Mouse (Mus musculus) left cerebral cortex, postnatal 14 days (tissue): ENCODE measurements around the gene Klk1b16. TPM values are rescaled to one million over a fixed set of nuclear protein-coding genes. Genes with fewer than 3 reads are reported as not detected.
"Not testable (repeated sequence)": the region's sequence is repeated elsewhere in the genome, so short reads cannot be mapped to it uniquely, and the experiment has no call there.

Source experiments
- DNase-seq, 2 experiments: peaks; one replicate each; pipeline ENCODE4 v3.0.0; 2021 to 2022; ENCODE audit warnings: low spot score in 2 of 2, mixed read lengths in 1 of 2
- intact Hi-C: fragments of 180-260 bp; cut with DNase I; formaldehyde crosslinking; loops from one replicate; pipeline ENCODE4 v1.15.1; 2025
- long read RNA-seq, 2 experiments: library from polyadenylated mRNA; stranded (forward); transcript quantifications; one replicate each; pipeline ENCODE4 v2.0.0; 2021
- total RNA-seq, 2 experiments: library from RNA; stranded (reverse); gene quantifications; 2 replicates each; pipeline ENCODE4 v1.2.3; 2021

The Klk1b16 gene
- total RNA-seq, result not detected
- long read RNA-seq, experiment 1, result 0 reads
- long read RNA-seq, experiment 2, result 0 reads

DNA sequence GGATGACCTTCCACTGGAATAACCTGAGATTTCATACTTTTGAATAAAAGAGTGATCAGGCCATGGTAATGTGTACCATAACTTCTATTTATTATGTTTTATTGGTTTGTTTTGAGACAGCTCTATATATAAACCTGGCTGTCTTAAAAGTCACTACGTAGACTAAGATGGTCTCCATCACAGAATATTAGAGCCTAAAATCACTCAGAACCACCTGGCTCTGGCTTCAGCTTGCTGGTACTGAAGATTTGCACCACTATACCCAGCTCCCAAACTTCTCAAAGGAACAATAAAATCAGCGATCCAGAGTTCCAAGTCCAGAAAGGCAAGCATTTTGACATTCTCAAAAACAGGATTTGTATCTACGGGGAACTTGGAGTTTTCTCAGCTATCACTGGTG is at the start of gene Klk1b16:
Gene Klk1b16, plus strand, starts transcription at position 301 of the 400 bp plus-strand sequence.
- intact Hi-C loops, result no loop called here
- DNase-seq, result no peak

DNA sequence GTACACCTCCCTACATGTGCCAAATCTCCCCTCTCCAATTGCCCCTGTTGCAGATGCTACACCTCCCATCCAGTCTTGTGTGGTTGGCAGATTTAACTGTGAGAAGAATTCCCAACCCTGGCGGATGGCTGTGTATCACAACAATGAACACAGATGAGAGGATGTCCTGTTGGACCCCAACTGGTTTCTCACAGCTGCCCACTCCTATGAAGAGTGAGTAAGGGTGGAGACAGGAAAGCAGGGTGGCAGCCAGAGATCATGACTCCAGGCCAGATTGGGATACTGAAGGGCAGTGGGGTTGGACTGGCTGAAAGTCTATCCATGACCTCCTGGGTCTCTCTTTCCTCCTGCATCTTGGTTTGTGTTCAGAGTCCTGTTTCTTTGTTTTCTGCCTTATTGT is 40.5 kb upstream of the Klk1b16 start:
- DNase-seq, result no peak
- intact Hi-C loops, result no loop called here

DNA sequence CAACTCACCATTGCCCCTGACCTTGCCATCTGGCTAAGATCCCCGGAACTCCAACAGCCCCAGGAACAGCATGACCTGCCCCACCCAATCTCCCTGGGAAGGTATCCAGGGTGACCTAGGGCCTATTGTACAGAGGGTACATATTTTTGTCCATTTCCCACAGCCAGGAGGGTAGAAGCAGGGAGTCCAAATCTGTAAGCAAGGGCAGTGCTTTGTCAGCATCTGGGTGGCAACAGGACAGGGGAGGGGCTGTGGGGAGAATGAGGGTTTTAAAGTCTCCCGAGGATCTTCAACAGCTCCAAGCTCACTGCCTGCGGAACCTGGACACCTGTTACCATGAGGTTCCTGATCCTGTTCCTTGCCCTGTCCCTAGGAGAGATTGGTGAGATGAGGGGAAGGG is 34.5 kb upstream of the Klk1b16 start, which contains the start of gene Klk1b21:
Gene Klk1b21, plus strand, starts transcription at position 301 of the 400 bp plus-strand sequence.
- intact Hi-C loops, DNase-seq: not testable (repeated sequence)

DNA sequence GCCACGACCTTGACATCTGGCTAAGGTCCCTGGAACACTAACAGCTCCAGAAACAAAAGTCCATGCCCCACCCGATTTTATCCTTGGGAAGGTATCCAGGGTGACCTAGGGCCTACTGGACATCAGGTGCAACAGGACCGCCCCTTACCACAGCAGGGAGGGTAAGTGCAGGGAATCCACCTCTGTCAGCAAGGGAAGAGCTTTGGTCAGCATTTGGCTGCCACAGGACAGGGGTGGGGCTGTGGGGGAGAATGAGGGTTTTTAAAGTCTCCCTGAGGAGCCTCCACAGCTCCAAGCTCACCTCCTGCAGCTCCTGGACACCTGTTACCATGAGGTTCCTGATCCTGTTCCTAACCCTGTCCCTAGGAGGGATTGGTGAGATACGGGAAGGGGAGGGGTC is 24.2 kb upstream of the Klk1b16 start, which contains the start of gene Klk1b22:
Gene Klk1b22, plus strand, starts transcription at position 301 of the 400 bp plus-strand sequence.
- intact Hi-C loops, result no loop called here
- DNase-seq, result no peak

DNA sequence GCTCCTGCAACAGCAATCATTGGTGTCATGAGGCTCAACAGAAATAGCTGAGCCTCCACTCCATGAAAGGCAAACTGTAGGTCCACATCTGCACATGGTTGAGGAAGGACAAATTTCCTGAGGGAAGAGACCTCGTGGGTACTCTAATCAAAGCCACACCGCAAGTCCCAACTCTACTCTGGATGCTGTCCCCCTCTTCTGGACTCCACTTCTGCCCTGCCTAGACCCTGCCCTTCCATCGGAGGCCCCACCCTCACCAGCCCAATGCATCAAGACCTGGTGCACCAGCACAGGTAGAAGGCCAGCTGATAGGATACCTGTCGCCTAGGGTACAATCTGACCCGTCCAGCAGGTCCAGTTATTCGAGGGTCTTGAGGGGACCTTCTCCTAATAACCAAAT is 13.1 kb upstream of the Klk1b16 start:
- intact Hi-C loops, result no loop called here
- DNase-seq, result no peak

DNA sequence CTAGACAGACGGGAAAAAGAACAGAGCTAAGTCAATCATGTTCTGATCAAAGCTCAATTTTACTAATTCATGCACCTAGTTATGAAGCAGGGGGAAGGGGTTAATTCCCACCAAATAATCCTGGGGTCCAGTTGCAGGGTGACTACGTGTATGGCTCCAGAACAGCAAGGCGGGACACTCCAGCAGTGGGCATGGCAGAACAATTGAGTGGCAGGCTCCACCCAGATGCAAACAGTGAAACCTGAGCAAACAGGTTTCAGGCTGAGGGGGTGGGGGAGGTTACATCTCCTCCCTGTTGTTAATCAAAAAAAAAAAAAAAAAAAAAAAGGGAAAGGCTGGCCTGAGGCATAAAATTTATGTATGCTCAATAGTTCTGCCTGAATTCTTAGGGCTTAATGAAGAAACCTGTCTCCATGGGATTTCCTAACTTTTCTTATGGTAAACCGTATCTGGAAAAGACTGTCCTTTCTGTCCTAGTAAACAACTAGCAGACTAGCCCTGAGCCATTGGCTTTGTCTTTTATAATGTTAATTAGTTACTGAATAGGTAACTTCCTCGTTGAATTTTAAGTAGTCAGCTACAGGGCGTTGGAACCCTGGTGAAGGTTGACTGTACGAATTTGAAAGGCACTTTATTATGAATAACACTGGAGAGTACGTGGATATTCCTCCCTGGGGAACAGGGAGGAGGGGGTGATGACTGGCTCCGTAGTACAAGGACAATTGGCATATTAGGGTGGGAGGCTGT is 42.9 kb downstream of the Klk1b16 start:
- no peak for DNase-seq
- intact Hi-C loops, result no loop called here

GRCm38 (mm10) chr7:44186516-44186915 is 49.9 kb downstream of the Klk1b16 start:
- DNase-seq, intact Hi-C loops: not testable (repeated sequence)

DNA sequence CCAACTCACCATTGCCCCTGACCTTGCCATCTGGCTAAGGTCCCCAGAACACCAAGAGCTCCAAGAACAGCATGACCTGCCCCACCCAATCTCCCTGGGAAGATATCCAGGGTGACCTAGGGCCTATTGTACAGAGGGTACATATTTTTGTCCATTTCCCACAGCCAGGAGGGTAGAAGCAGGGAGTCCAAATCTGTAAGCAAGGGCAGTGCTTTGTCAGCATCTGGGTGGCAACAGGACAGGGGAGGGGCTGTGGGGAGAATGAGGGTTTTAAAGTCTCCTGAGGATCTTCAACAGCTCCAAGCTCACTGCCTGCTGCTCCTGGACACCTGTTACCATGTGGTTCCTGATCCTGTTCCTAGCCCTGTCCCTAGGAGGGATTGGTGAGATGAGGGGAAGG is 51.4 kb downstream of the Klk1b16 start, which contains the start of gene Klk1b24:
Gene Klk1b24, plus strand, starts transcription at position 301 of the 400 bp plus-strand sequence.
- intact Hi-C loops, DNase-seq: not testable (repeated sequence)

Other genes with a start within 250 kb of the Klk1b16 start
- not detected for gene Klk15, start 203.0 kb upstream of the Klk1b16 start, total RNA-seq
- not detected for gene Klk1b8, start 186.1 kb upstream of the Klk1b16 start, total RNA-seq
- not detected for gene Klk1b1, start 170.0 kb upstream of the Klk1b16 start, total RNA-seq
- not detected for gene Klk1b9, start 160.7 kb upstream of the Klk1b16 start, total RNA-seq
- gene Klk1b11, start 140.9 kb upstream of the Klk1b16 start, total RNA-seq, result not detected
- not detected for gene Klk1b26, start 124.6 kb upstream of the Klk1b16 start, total RNA-seq
- gene Klk1b27, start 84.5 kb upstream of the Klk1b16 start, total RNA-seq, result not detected
- not detected for gene Klk1b21, start 34.4 kb upstream of the Klk1b16 start, total RNA-seq
- gene Klk1b22, start 24.1 kb upstream of the Klk1b16 start, total RNA-seq, result not detected
- gene Klk1b24, start 51.5 kb downstream of the Klk1b16 start, total RNA-seq, result not detected
- gene Klk1b3, start 61.4 kb downstream of the Klk1b16 start, total RNA-seq, result not detected
- gene Klk1b4, start 70.7 kb downstream of the Klk1b16 start, total RNA-seq, result not detected
- not detected for gene Klk1b5, start 79.2 kb downstream of the Klk1b16 start, total RNA-seq
- gene Klk1, start 88.6 kb downstream of the Klk1b16 start, total RNA-seq, result not detected
- not detected for gene Gm36864, start 99.4 kb downstream of the Klk1b16 start, total RNA-seq
- 1 to 10 TPM; 1.5 to 2.0 TPM for gene 1700028J19Rik, start 109.9 kb downstream of the Klk1b16 start, total RNA-seq
- 10 to 100 TPM; 88.7 to 94.1 TPM for gene 2410002F23Rik, start 110.0 kb downstream of the Klk1b16 start, total RNA-seq
- gene Acp4, start 120.6 kb downstream of the Klk1b16 start, total RNA-seq, result not detected
- not detected for gene Gm15517, start 124.7 kb downstream of the Klk1b16 start, total RNA-seq
- 1 to 10 TPM; 2.6 to 3.6 TPM for gene Clec11a, start 170.1 kb downstream of the Klk1b16 start, total RNA-seq
- gene Shank1, start 173.5 kb downstream of the Klk1b16 start, total RNA-seq, result 100 to 1,000 TPM; 512 to 537 TPM
- 10 to 100 TPM; 77.1 to 81.9 TPM for gene Syt3, start 247.3 kb downstream of the Klk1b16 start, total RNA-seq
- 1 to 10 TPM; 2.3 TPM for gene 1700008O03Rik, start 249.1 kb downstream of the Klk1b16 start, total RNA-seq